Mouse (Mus musculus) cerebellum, adult 2 months (tissue): Measurements from ENCODE around the gene Serping1.

ENCODE experiments used
- CTCF ChIP-seq: fragments of 200-500 bp; IDR thresholded peaks from 2 replicates; pipeline ENCODE4 v1.5.1; 2011; ENCODE audit warnings: low read depth, mild to moderate bottlenecking, control low read depth, low read length, moderate library complexity, borderline replicate concordance; ENCODE audit not compliant: insufficient read depth
- POLR2A ChIP-seq: fragments of 200-500 bp; IDR thresholded peaks from 2 replicates; pipeline ENCODE4 v1.6.1; 2011; ENCODE audit warnings: low read length, control low read depth, borderline replicate concordance; ENCODE audit not compliant: insufficient read depth

- no peak for TF ChIP-seq CTCF
- no peak for TF ChIP-seq POLR2A
Measured at GRCm38 (mm10) chr2:84812676-84813075, 37.4 kb upstream of the Serping1 start.
